Mouse (Mus musculus) yolk sac, embryonic 10.5 days (tissue): Measurements from ENCODE around the gene Mmgt1.

Experiments
- DNase-seq: peaks from one replicate; pipeline ENCODE4 v3.0.0-alpha.2; 2017; ENCODE audit warnings: low spot score

Mmgt1 gene

DNA sequence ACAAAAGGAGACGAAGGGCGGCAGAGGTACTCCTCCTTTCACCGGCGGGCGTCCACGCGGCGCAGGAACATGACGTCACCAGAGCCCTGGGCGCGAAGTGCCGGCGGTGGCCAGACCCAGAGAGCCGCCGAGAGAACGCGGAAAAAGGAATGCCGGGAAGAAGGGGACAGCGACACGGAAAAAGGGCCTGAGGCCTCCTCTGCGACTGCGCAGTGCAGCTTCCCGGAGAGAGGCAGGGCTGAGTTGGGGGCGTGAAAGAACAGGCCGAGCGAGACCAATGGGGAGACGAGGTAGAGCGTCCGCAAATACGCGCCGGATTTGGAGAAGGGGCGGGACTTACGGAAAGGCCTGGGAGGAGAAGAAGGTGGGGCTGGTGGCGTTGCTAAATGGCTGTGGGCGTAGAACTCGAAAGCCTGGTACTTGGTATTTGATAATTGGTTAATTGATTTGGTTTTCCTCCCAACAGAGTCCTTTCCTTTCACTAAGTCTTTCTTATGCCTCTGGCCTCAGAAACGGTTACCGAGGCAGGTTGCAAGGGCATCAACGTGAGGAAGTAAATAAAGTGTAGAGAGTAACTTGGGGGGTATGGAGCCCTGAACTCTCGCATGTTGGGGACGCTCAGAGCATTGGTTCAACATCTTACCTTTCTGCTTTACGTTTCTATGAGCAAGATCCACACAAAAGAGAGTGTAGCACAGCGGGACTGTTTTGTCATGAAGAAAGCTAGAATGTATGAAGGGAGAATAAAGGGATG, at the start of gene Mmgt1:
Mmgt1 (minus strand) TSS at position 183 of the 754 bp plus-strand sequence.
- DNase-seq: peak; percentile 94

DNA sequence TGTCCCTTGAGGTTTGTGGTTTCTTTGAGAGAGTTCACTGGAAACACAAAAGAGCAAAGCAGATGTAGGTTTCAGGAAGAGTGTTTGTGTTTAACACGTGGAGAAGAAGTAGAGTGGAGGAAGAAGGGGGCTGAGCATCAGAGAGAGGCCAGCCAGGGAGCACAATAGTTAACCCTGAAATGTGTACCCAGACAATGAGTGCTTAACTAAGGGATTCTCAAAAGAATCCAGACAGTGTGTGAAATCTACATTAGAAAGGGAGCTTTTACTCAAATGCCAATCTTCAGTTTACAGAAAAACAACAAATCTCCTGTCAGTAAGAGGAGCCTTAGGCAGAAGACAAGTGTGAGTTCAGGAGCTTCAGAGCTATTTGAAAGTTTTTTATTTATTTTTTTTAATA, 42.2 kb upstream of the Mmgt1 start:
- no peak for DNase-seq

DNA sequence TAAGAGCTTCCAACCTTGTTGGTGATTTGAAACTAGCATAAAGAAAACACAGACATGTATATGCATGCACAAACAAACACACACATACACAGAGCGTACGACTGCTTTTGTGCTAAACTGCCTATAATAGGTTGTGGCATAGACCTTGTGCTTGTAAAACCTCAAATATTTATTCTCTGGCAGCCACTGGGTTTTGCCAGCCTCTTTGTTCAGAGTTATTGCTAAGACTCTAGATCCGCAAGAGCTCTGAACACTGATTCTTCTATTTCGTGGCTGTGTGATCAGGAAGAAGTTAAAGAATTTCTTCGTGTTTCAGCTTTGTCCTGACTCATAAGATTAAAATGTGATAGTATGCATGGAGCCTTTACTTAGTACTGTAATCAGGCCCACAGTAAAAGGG, 38.3 kb upstream of the Mmgt1 start:
- DNase-seq: no peak

DNA sequence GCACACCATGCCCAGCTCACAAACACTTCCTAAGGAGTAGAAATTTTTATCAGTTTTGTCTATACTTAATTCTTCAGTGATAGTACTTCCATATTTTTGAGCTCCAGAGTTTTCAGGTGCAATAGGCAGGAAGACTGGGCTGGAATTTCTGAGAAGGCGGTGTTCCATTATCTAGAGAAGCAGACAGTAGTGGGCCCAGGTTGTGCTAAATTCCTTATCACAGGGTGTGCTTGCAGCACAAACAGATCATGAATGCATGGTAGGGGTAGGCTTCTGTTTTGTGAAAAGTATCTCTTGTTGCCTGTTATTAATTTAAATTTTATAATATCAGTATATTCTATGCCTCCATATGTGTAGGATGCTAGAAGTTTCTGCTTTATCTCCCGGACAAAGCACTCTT, 17.4 kb upstream of the Mmgt1 start:
- DNase-seq: no peak

DNA sequence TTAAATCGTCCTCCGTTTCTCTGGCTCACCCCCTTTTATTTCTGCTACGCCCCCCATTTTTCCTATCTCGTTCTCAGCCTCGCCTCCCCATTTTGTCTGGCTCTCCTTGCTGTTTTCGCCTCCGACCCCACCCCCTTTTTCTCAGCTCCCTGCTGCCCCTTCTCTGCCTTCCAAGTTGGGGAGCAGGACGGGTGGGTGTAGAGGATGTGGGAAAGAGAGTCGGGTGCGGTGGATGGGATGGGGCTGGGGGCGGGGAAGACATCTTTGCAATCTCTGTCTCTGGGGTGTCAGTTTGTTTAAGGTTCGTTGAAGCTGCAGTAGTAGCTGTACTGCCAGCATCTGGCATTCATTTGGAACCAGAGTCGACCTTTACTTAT, 12.4 kb upstream of the Mmgt1 start:
- no peak for DNase-seq

DNA sequence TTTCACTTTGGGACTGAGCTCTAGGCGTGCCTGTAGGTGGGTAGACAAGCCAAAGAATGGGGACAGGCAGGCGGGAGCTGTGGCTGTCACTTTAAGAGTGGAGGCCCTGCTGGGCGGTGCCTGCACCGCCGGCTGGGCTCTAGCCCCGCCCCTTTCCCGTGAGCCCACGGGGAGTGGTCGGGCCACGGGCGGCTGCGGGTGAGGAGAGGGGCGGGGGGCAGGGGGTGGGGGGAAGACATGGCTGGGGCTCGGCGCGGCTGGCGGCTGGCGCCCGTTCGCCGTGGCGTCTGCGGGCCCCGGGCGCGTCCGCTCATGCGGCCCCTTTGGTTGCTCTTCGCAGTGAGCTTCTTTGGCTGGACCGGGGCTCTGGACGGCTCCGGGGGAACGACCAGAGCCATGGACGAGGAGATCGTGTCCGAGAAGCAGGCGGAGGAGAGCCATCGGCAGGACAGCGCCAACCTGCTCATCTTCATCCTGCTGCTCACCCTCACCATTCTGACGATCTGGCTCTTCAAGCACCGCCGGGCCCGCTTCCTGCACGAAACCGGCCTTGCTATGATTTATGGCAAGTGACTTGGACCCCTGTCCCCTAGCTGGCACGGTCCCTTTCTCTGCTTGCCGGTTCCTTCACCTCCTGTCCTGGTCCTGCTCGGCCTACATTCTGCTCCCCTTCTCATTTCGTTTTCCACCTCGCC, 11.9 kb upstream of the Mmgt1 start, which contains the start of gene Slc9a6:
Slc9a6 (plus strand) TSS at position 135 of the 695 bp plus-strand sequence.
- peak; percentile 74 for DNase-seq

DNA sequence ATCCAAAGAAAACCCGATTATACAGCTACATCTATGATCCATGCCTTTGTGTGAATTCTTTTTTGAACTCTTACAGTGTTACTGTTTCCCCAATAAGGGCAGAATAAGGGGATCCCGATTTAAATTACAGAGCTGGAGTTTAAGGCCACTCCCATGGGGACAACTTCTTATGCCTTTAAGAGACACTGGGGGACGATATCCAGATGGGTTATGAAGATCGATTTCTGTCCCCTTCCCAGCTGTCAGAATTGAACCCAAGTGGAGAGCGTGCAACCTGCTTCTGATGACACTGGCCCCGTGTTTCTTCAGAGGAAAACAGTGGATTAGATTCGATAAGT, 11.4 kb upstream of the Mmgt1 start:
- DNase-seq: no peak

DNA sequence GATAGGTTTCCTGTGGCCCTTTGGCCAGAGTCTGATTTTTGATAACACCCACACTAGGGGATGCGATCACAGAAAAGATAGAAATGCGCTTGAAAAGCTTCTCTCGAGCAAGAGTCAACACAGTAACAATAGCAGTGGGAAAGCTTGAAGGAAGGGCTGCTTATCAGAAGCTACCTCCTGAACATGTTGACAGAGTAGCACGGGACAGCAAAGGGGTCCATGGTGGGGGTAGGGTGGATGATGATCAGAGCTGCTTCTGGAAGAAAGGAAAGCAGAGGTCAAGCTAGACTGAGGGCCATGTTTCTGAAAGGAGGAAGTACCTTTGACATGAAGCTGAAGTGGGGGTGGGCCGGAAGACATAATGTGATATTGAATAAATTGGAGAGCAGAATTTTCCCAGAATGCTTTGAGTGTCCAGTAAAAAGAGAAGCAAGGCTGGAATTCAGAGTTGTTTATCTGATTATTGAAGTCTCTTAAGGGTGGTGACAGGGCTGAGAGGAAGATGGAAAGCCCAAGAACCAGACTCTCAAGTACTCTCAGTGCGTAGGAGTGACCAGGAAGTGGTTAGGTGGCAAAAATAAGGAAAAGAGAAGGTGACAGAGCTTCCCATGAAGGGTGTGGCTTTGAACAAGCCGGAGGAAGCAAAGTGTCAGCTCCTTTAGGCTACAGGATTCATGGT, 9.3 kb upstream of the Mmgt1 start:
- peak; percentile 48 for DNase-seq

DNA sequence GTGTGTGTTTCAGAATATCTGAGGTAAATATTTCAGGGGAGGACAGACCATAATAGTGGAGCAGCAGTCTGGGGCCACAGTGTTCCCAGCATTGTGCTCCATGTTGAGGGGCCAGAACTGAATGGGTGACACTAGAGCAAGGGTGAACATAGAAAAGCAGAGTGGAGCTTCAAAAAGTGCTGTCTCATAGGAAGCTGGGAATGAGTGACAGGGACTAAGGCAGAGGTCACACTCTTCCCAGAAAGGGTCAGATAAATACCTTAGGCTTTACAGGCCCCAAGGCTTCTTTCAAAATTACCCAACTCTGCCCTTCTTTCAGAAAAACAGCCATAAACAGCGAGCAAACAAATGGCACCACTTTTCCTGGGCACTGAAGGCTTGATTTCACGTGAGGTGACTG, 8.7 kb upstream of the Mmgt1 start:
- DNase-seq: no peak

DNA sequence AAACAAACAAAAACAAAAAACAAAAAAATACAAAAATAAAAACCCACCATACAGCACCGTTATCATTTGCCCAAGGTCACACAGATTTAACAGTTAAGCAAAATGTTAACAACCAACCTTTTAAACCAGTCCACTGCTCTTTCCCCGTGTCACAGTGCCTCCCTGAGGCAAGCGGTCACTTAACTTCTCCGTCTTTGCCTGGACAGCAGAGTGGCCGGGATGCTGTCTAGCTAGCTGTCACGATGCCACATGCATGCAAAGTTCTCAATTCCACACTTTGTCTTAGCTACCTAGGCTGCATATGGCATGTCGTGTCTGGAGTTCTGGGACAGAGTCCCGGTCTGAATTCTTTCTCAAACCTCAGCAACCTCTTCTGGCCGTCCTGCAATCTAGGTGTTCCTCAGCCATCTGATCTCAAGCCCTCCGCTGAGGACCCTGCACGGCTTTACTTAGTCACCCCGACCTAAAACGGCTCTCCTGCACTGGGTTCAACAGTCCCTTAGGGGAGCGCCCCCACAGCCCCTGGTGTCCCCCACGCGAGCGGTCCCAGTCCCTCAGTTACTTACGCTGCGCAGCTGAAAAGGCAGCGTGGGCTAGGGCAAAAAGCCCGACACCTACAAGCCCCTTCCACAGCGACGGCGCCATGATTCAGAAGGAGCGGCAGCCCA, 516 bp downstream of the Mmgt1 start:
- DNase-seq: no peak

DNA sequence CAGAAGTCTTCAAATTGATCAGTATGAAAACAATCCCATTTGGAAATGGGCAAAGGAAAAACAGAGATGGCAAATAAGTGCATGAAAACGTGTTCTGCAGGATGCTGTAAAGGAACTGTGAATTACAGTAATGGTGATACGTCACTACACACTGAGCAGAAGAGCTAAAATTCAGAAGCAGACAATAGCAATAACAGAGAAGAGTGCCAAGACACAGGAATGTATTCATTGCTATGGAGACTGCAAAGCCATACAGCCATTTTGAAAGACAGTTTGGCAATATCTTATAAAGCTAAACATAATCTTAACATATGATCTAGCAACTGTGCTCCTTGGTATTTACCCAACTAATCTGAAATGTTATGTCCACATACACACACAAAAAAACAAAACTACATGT, 19.7 kb downstream of the Mmgt1 start:
- DNase-seq: no peak

DNA sequence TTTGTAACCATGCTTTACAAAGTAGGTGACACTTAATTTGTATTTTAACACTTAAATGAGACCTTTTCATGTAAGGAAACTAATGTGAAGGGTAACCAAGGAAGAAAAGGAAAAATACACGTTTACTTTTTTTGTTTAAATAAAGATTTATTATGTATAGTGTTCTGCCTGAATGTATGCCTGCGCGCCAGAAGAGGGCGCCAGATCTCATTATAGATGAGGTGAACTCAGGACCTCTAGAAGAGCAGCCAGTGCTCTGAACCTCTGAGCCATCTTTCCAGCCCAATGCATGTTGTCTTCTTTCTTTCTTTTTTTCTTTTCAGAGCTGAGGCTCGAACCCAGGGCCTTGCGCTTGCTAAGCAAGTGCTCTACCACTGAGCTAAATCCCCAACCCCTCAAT, 25.4 kb downstream of the Mmgt1 start:
- no peak for DNase-seq

DNA sequence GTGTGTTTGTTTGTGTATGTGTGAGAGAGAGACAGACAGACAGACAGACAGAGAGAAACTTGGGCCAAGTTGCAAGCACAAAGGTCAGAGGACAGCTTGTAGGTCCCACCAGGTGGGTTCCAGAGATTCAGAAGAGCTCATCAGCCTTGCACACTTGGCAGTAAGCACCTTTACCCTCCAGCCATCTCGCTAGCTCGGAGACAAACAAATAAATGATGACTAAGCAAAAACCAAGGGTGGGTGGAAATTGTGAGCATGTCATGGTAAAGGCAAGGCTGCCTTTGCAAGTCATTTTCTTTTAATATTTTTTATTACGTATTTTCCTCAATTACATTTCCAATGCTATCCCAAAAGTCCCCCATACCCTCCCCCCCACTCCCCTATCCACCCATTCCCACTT, 44.3 kb downstream of the Mmgt1 start:
- no peak for DNase-seq

DNA sequence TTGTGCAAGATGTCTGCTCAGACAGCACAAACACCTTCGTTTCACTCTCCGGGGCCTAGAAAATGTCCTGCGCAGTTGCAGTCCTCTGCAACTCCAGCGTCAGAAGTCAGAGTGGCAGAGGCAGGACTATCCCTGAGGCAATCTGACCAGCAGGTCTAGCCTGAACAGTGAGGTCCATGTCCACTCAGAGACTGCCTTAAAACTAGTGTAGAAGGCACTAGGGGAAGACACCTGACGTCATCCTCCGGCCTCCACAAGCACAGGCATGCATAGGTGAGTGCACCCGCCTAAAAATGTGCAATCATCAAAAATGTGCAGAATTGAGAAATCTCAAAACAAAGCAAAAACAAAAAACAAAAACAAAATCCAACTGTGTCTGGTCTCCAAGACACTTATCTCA, 48.4 kb downstream of the Mmgt1 start, which contains the start of gene Gm648:
Gm648 (minus strand) TSS at position 101 of the 400 bp plus-strand sequence.
- no peak for DNase-seq

DNA sequence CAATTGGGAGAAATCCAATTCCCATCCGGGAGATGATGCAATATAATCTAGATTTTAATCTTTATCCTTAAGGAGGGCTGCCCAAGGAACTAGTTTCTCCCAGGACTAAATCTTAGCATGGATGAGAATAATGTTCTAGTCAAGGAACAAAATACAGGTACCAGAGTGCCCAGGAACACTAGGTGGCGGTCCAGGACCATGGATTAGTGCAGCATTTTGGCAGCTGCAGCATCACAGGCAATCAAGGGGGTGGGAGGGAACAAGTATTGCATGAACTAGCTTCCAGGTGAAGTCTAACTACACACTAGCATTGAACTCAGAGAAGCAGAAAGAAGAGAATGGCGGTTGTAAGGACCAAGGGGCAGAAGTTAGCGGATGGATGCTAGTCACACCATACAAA, 60.7 kb downstream of the Mmgt1 start:
- DNase-seq: peak; percentile 22
